Mouse (Mus musculus): ENCODE results near the gene Spr. TPM values are rescaled to one million over a fixed set of nuclear protein-coding genes. Genes with fewer than 3 reads are reported as not detected.
"Not testable (repeated sequence)": the region's sequence is repeated elsewhere in the genome, so short reads cannot be mapped to it uniquely, and the experiment has no call there.

The Spr gene
- polyA plus RNA-seq, 1 experiment, result 79.7 TPM

GRCm38 (mm10) chr6:85131673-85132072 is 5.9 kb downstream of the Spr start:
- Histone ChIP-seq H3K36me3 (ENCODE audit: control insufficient read depth, insufficient read depth, low read length) (no peaks in the 10 kb centered on the region), H3K4me1 (ENCODE audit: control insufficient read depth, insufficient read depth, low read length) (no peaks in the 10 kb centered on the region), H3K27me3 (replicated peaks; ENCODE audit: control insufficient read depth, insufficient read depth, low read length) (no peaks in the 10 kb centered on the region), H3K4me3 (ENCODE audit: insufficient read depth, low read depth, low read length) (no peak overlapping the region), H3K27ac (ENCODE audit: insufficient read depth, low read depth, low read length) (no peak overlapping the region)
- DNase-seq, result peak; percentile 77
- under 1% methylated on average over 4 of the region's 4 CpGs for WGBS
- no peak for TF ChIP-seq POLR2A (IDR thresholded peaks at IDR 0.05; ENCODE audit: low read depth, low read length)
- TF ChIP-seq CTCF (conservative IDR thresholded peaks at IDR 0.05; ENCODE audit: insufficient read depth, insufficient read length, low read depth, low read length), result peak; percentile 84

GRCm38 (mm10) chr6:85117545-85118511 is 19.7 kb downstream of the Spr start:
- H3K4me1 ChIP-seq (ENCODE audit: control insufficient read depth, insufficient read depth, low read length); H3K27me3 ChIP-seq (replicated peaks; ENCODE audit: control insufficient read depth, insufficient read depth, low read length); H3K4me3 ChIP-seq (ENCODE audit: insufficient read depth, low read depth, low read length); H3K27ac ChIP-seq (ENCODE audit: insufficient read depth, low read depth, low read length); H3K36me3 ChIP-seq (ENCODE audit: control insufficient read depth, insufficient read depth, low read length): not testable (repeated sequence)
- TF ChIP-seq CTCF (conservative IDR thresholded peaks at IDR 0.05; ENCODE audit: insufficient read depth, insufficient read length, low read depth, low read length), result peak; percentile 78
- DNase-seq, result peak; percentile 66
- WGBS, result 31% methylated on average over 11 of the region's 11 CpGs

DNA sequence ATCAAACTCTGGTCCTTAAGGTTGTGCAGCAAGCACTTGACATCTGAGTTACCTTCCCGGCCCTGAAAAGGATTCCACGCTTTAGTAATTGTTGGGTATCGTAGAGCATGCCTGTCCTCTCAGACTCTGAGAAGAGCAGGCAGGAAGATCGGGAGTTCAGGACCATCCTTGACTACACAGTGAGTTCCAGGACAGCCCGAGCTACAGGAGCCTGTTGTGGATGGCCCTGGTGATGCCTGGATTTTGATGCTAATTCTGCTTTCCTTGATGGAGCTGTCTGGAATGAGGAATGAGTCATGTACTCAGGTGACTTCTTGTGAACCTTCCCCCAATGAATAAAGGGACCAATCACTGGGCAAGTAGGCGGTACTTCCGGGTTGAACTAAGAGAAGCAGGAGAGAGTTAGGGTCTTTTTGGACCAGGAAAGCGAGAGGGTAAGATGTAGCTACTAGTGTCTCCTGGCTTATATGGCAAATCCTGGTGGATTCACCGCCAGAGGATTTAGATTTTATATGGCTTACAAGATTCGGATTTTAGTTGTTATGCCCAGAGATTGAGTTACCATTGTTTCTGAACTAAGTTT is 32.4 kb downstream of the Spr start:
- DNase-seq, result no peak
- Histone ChIP-seq H3K36me3 (ENCODE audit: control insufficient read depth, insufficient read depth, low read length) (no peaks in the 10 kb centered on the region), H3K4me1 (ENCODE audit: control insufficient read depth, insufficient read depth, low read length) (no peaks in the 10 kb centered on the region), H3K4me3 (ENCODE audit: insufficient read depth, low read depth, low read length) (no peak overlapping the region), H3K27ac (ENCODE audit: insufficient read depth, low read depth, low read length) (no peak overlapping the region), H3K27me3 (replicated peaks; ENCODE audit: control insufficient read depth, insufficient read depth, low read length) (no peaks in the 10 kb centered on the region)
- TF ChIP-seq POLR2A (IDR thresholded peaks at IDR 0.05; ENCODE audit: low read depth, low read length) (no peak), CTCF (conservative IDR thresholded peaks at IDR 0.05; ENCODE audit: insufficient read depth, insufficient read length, low read depth, low read length) (no peak)
- WGBS, result 90% methylated on average over 10 of the region's 10 CpGs

GRCm38 (mm10) chr6:85103321-85103720 is 34.2 kb downstream of the Spr start:
- Histone ChIP-seq H3K4me1 (ENCODE audit: control insufficient read depth, insufficient read depth, low read length) (no peaks in the 10 kb centered on the region), H3K27me3 (replicated peaks; ENCODE audit: control insufficient read depth, insufficient read depth, low read length) (no peaks in the 10 kb centered on the region), H3K4me3 (ENCODE audit: insufficient read depth, low read depth, low read length) (no peak overlapping the region), H3K36me3 (ENCODE audit: control insufficient read depth, insufficient read depth, low read length) (no peaks in the 10 kb centered on the region), H3K27ac (ENCODE audit: insufficient read depth, low read depth, low read length) (no peak overlapping the region)
- TF ChIP-seq CTCF (conservative IDR thresholded peaks at IDR 0.05; ENCODE audit: insufficient read depth, insufficient read length, low read depth, low read length), result no peak
- no peak for TF ChIP-seq POLR2A (IDR thresholded peaks at IDR 0.05; ENCODE audit: low read depth, low read length)
- DNase-seq, result no peak
- 84% methylated on average over 3 of the region's 3 CpGs for WGBS

DNA sequence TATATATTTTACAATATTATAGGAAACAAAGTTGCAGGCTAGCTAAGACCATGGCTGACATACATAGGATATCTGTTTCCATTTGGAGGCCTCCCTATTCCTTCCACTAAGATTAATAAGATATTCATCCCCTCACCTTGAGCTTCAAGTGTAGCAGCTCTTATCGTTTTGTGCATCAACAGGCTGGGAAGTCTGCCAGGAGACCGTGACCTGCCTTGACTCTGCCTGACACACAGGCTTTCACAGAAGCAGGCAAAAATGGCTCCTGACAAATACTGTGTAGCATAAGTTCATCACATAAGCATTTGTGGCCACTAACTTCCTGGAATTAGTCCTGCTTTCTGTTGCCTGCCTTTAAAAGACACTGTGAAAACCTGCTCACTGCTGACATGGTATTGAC is 41.1 kb downstream of the Spr start:
- TF ChIP-seq POLR2A (IDR thresholded peaks at IDR 0.05; ENCODE audit: low read depth, low read length) (no peak), CTCF (conservative IDR thresholded peaks at IDR 0.05; ENCODE audit: insufficient read depth, insufficient read length, low read depth, low read length) (no peak)

DNA sequence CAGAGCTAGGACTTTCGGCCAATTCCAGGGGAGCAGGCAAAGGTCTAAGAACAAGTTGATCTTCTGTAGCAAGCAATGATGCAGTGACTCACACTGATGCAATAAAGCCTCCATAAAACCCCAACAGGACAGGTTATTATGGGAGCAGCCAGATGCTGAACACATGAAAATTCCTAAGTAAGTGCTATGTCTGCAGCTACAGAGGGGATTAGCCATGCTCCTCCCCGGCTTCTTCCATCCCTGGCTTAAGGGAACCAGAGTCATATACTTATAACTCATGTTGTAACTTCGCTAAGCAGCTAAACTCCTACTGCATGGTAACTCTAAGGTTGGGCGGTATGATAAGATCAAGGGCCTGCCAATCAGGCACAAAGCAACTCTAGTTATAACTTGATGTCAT is 50.1 kb downstream of the Spr start:
- Histone ChIP-seq H3K4me1 (ENCODE audit: control insufficient read depth, insufficient read depth, low read length) (no peaks in the 10 kb centered on the region), H3K4me3 (ENCODE audit: insufficient read depth, low read depth, low read length) (no peak overlapping the region), H3K27ac (ENCODE audit: insufficient read depth, low read depth, low read length) (no peak overlapping the region), H3K36me3 (ENCODE audit: control insufficient read depth, insufficient read depth, low read length) (no peaks in the 10 kb centered on the region), H3K27me3 (replicated peaks; ENCODE audit: control insufficient read depth, insufficient read depth, low read length) (no peaks in the 10 kb centered on the region)
- WGBS, result 82% methylated on average over 4 of the region's 4 CpGs
- no peak for TF ChIP-seq POLR2A (IDR thresholded peaks at IDR 0.05; ENCODE audit: low read depth, low read length)
- TF ChIP-seq CTCF (conservative IDR thresholded peaks at IDR 0.05; ENCODE audit: insufficient read depth, insufficient read length, low read depth, low read length), result no peak
- peak; percentile 2 for DNase-seq

More for the DNA sequence above, 41.1 kb downstream of the Spr start:
- Histone ChIP-seq H3K4me3 (ENCODE audit: insufficient read depth, low read depth, low read length) (no peak overlapping the region), H3K27me3 (replicated peaks; ENCODE audit: control insufficient read depth, insufficient read depth, low read length) (no peaks in the 10 kb centered on the region), H3K36me3 (ENCODE audit: control insufficient read depth, insufficient read depth, low read length) (no peaks in the 10 kb centered on the region), H3K4me1 (ENCODE audit: control insufficient read depth, insufficient read depth, low read length) (no peaks in the 10 kb centered on the region), H3K27ac (ENCODE audit: insufficient read depth, low read depth, low read length) (no peak overlapping the region)
- WGBS, result 26% methylated on average over 2 of the region's 2 CpGs
- DNase-seq, result peak; percentile 22

DNA sequence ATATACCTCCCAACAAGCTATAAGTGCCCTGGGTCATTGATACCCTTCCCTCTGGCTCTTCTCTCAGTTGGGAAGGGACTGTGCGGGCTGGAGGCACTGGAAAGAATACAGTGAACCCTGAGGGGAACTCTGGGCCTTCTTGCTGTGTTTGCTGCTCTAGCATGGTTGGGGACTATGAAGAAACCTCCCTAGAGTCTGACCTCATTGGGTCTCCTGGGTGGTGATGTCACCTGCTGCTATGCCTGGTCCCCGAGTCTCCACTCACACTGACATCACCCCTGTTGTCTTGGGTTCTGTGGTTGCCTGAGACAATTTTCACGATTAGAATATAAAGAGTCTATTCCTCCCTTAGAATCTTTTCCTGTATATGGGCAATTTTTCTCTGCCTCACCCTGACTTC is 50.9 kb downstream of the Spr start:
- no peak for DNase-seq
- H3K4me1 ChIP-seq (ENCODE audit: control insufficient read depth, insufficient read depth, low read length), result no peaks in the 10 kb centered on the region
- H3K4me3 ChIP-seq (ENCODE audit: insufficient read depth, low read depth, low read length), result no peak overlapping the region
- H3K36me3 ChIP-seq (ENCODE audit: control insufficient read depth, insufficient read depth, low read length), result no peaks in the 10 kb centered on the region
- no peak overlapping the region for H3K27ac ChIP-seq (ENCODE audit: insufficient read depth, low read depth, low read length)
- no peaks in the 10 kb centered on the region for H3K27me3 ChIP-seq (replicated peaks; ENCODE audit: control insufficient read depth, insufficient read depth, low read length)
- TF ChIP-seq POLR2A (IDR thresholded peaks at IDR 0.05; ENCODE audit: low read depth, low read length), result no peak
- TF ChIP-seq CTCF (conservative IDR thresholded peaks at IDR 0.05; ENCODE audit: insufficient read depth, insufficient read length, low read depth, low read length), result no peak
- 60% methylated on average over 3 of the region's 3 CpGs for WGBS

Other genes starting within 250 kb of the Spr start
- 8.0 and 8.4 TPM in 2 replicates for gene Exoc6b, start 68.3 kb downstream of the Spr start, polyA plus RNA-seq (2012; rRNA removed)
- gene Emx1, start 49.7 kb upstream of the Spr start, polyA plus RNA-seq (2012; rRNA removed), result 62.8 and 79.7 TPM in 2 replicates
- gene Sfxn5, start 195.7 kb upstream of the Spr start, polyA plus RNA-seq (2012; rRNA removed), result 23.6 and 25.8 TPM in 2 replicates
- gene Rab11fip5, start 236.9 kb upstream of the Spr start, polyA plus RNA-seq (2012; rRNA removed), result 56.8 and 63.6 TPM in 2 replicates

Data from kidney, adult 2 months (tissue).